Mouse (Mus musculus) urinary bladder, adult 18-20 months (tissue): ENCODE results near the gene Ctla2b.
"Not testable (repeated sequence)": the region's sequence is repeated elsewhere in the genome, so short reads cannot be mapped to it uniquely, and the experiment has no call there.

Experiments used
- DNase-seq, 2 experiments: peaks; one replicate each; pipeline ENCODE4 v3.0.0; 2022; ENCODE audit warnings: low spot score in 2 of 2, mixed read lengths in 2 of 2

Ctla2b gene

GRCm38 (mm10) chr13:60897328-60897727, at the start of gene Ctla2b:
Gene Ctla2b, minus strand, starts transcription at chr13:60897447.
- DNase-seq = peak in 1 of 2 experiments; percentile 28

GRCm38 (mm10) chr13:60941884-60942283, 44.6 kb upstream of the Ctla2b start, which contains the start of gene Tpbpa:
Gene Tpbpa, minus strand, starts transcription at chr13:60941984.
- DNase-seq = not testable (repeated sequence)

DNA sequence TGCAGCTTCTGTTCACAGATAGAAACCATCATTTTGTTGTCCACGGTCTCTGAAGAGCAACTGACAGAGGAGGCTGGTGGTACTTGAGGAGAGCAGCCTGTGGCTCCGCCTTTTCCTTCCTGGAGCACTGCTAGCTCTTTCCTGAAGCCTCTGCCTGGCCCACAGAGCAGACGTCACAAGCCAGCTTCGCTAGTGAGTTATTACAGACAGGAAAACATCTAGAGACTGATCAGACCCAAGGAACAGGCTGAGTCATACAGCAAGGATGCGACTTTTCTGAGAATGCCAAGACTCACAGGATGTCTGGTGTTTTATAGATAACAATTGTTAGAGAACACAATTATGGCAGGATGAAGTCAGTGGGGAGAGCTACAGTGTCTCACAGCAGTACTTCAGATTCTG, 39.3 kb upstream of the Ctla2b start, which contains the start of the genes Gm49391 and Ctla2a:
Gene Gm49391, minus strand, starts transcription at position 72 of the 402 bp plus-strand sequence.
Gene Ctla2a, minus strand, starts transcription at position 126 of the 402 bp plus-strand sequence.
- peak in 1 of 2 experiments; percentile 0 for DNase-seq

DNA sequence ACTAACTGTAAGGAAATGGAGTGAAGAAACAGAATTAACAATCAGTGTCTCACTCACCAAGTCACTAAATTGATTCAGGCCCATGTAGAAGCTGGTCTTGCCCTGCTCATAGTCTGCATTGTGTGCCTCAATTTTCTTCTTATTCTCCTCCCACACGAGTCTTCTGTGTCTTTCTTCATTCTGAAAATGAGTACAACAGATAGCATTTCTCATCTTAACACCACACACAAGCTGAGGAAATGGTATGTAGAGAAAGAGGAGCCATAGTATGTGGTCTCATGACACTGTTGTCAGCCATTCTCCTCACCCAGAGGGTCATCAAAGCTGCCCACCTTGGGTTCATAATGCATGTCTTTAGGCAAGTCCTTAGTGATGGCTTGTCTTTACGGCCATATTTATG, 38.2 kb upstream of the Ctla2b start, which contains the start of gene Gm49393:
Gene Gm49393, minus strand, starts transcription at position 101 of the 400 bp plus-strand sequence.
- not testable (repeated sequence) for DNase-seq

- not testable (repeated sequence) for DNase-seq
Observed at GRCm38 (mm10) chr13:60904780-60905179, 7.5 kb upstream of the Ctla2b start, which contains the start of gene Tpbpb. Gene Tpbpb, minus strand, starts transcription at chr13:60904880.

DNA sequence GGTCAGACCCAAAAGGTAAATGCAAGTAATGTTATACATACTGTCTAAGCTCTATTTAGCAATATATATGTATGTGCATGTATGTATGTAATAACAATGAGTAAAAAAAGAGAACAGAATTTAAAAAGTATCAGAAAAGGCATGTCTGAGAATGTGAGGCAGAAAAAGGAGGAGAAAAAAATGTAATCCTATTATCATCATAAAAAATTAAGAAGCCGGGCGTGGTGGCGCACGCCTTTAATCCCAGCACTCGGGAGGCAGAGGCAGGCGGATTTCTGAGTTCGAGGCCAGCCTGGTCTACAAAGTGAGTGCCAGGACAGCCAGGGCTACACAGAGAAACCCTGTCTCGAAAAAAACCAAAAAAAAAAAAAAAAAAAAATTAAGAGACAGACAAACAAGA, 453 bp downstream of the Ctla2b start, which contains the start of gene Gm49392:
Gene Gm49392, minus strand, starts transcription at position 101 of the 400 bp plus-strand sequence.
- DNase-seq = not testable (repeated sequence)

- DNase-seq = no peak
Observed at GRCm38 (mm10) chr13:60895406-60896160, 1.7 kb downstream of the Ctla2b start.

DNA sequence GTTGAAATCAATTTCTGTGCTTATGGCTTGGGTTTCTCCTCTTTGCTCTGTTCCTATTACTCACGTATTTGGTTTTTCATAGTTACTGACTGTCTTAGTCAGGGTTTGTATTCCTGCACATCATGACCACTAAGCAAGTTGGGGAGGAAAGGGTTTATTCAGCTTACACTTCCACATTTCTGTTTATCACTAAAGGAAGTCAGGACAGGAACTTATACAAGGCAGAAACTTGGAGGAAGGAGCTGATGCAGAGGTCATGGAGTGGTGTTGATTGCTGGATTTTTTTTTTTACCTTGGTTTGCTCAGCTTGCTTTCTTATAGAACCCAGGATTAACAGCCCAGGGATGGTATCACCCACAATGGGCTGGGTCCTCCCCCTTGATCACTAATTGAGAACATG, 4.9 kb downstream of the Ctla2b start:
- no peak for DNase-seq

DNA sequence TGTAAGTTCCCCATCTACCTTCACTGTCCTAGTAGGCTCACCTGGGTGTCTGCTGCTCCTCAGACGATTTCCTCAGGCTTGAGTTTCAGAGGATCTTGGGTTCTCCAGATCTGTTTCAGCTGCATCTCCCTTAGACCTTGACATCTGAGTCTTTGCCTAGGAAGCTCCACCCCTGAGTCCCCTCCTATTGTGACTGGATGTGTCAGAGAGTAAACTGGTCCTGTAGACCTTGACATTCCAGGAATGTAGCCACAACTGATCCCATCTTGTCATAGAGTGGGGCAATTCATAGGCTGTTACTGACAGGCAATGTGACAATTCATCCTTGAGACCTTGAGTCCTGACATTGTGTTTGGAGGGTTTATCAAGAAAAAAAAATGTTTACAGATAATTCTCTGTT, 33.0 kb downstream of the Ctla2b start, which contains the start of gene 4930486L24Rik:
Gene 4930486L24Rik, minus strand, starts transcription at position 195 of the 400 bp plus-strand sequence.
- no peak for DNase-seq

DNA sequence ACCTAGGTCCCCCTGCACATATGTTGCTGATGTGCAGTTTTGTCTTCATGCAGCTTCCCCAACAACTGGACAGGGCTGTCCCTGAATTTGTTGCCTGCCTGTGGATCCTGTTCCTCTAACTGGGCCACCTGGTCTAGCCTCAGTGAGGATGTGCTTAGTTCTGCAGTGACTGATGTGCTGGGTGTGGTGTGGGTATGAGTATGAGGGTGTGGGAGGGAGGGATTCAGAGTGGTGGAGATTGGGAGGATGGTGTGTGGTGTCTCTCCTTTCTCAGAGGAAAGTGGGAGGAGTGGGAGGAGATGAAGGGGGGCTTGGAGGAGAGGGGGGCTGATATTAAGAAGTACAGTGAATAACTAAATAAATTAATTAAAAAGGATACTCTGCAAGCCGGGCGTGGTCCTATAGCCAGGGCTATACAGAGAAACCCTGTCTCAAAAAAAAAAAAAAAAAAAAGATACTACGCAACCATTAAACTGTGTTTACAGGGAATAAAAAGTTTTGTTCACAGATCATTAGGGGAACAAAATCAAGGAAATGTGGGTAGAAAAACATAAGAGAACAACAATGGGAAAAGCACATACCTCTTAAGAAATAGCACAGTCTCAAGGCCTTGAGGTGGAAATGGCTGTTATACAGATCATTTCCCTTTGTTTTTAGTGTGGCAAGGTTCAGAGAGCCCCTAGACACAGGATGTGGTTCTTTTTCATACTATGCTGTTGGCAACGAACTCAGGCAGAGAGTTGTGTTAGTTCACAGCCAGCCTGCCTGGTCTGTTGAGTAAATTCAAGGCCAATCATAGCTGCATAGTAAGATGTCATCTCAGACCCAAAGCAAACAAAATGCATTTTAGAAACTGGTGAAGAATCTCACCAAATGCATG, 48.8 kb downstream of the Ctla2b start:
- no peak for DNase-seq
